Mouse (Mus musculus) urinary bladder, postnatal 10 days (tissue): ENCODE data around the gene Cep97.
A peak's percentile ranks its signal among the peaks of the same experiment; 100 is the strongest.
"Not testable (repeated sequence)": the region's sequence is repeated elsewhere in the genome, so short reads cannot be mapped to it uniquely, and the experiment has no call there.

Experiments used
- DNase-seq: peaks from one replicate; pipeline ENCODE4 v3.0.0; 2022; ENCODE audit warnings: low spot score

Gene Cep97

DNA sequence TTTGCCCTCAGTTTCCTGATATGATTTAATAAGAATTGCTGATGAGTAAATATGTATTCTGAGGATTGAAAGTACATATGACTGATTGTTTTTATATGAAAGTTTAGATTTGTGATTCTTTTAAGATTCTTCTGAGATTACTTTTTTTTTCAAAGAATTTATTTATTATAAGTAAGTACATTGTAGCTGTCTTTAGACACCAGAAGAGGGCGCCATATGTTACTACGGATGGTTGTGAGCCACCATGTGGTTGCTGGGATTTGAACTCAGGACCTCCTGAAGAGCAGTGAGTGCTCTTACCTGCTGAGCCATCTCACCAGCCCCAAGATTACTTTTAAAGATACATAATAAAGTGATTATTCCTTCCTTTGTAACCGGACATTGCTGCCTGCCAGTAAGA lies 45.2 kb downstream of the Cep97 start:
- DNase-seq = no peak

DNA sequence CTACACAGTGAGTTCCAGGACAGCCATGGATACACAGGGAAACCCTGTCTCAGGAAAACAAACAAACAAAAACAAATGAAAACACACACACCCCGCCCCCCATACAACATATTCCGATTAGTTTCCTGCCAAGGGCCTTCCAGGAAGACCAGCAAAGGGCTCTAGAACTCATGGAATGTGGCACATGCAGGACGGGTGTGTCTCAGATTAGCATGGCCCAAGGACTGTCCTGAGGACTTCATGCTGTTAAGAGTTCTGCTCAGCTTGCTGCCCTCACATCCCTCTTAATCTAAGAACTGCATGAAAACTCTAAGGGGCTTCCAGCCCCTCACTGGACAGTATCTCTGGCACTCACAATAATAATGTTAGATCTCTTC lies 46.1 kb downstream of the Cep97 start:
- no peak for DNase-seq

- no peak for DNase-seq
Measured at GRCm38 (mm10) chr16:55887814-55888583, 46.7 kb downstream of the Cep97 start.

GRCm38 (mm10) chr16:55884246-55884645 lies 50.4 kb downstream of the Cep97 start:
- DNase-seq = no peak

DNA sequence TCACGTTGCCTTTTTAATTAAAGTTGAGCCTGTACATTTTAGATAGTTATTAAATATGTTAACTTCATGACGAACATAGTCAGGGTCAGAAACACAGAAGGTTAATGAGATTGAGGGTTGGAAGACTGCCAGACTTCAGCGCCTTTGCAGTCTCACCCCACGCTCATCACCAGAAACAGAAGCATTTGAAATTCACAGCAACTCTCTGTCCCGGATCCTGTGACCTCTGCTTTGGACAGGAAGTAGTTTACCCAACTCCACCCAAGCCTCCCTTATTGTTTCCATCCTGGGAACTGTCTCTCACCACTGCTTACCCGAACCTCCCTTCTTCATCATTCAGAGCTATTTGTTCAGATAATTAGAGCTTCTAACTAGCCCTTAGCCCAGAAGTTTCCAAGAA lies 58.6 kb downstream of the Cep97 start:
- no peak for DNase-seq

DNA sequence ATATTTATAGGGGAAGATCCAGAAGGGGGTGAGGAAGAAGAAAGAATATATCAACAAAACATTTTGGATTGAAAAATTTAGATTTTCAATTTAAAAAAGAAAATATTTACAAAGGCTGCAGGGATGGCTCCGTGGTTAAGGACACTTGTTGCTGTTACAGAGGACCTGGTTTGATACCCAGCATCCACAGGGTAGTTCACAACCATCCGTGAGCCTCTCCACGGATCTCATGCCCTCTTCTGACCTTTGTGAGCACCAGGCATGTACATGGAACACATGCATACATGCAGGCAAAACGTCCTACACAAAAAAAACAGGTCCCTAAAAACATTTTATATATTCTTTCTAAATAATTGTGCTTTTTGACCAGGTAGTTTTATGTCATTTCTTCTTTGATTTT lies 70.8 kb downstream of the Cep97 start:
- no peak for DNase-seq

DNA sequence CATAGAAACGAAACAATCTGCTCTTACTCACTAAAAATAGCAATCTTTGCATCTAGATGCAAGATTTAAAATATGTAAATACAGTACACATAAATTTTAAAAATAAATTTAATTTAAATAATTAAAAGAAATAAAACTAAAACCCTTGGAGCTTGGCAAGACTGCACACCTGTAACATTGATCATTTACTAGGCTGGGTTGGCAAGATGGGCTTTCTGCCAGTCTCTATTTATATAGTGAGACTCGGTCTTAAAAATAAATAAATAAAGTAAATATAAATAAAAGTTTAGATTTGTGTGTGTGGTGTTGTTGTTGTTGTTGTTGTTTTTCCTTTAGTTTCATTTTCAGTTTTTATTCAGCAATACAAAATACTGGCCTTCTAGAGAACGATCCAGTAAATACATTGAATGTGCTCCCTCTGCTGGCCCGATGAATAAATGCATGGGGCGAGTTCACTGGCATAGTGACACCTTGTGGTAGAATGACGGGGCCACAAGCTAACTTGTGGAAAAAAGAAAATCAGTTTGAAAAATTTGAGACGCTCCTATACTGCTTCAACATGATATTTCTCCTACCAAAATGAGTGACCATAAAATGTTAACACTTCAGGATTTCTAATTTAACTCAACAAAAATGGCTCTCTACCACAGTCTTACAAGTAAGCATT lies 71.4 kb downstream of the Cep97 start:
- DNase-seq = peak; percentile 13

DNA sequence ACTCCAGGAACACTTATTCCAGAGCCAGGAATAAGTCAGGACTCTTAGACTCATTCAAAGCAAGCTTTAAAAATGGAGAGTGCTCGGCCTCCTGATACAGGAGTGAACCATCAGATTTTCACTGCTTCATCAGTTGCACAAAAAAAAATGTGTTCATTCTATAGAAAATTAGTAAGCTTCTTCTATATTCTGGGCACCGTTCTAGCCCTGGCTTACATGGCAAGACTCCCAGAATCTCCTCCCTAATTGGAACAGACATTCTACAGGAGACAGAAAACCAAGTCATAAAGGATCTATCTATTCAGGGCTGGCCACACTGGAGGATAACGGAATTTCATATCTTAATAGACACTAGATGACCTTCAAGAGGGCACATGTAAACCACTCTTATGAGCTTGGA lies 73.6 kb downstream of the Cep97 start:
- no peak for DNase-seq

DNA sequence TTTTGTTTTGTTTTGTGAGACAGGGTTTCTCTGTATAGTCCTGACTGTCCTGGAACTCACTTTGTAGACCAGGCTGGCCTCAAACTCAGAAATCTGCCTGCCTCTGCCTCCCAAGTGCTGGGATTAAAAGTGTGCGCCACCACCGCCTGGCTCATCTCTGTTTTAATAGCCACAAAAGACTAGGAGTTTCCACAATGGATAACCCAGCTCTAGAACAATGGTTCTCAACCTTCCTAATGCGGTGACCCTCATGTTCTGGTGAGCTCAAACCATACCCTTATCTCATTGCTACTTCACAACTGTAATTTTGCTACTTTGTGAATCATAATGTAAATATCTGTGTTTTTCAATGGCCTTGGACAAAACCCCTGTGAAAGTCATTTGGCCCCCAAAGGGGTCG lies 75.2 kb downstream of the Cep97 start:
- DNase-seq = not testable (repeated sequence)

DNA sequence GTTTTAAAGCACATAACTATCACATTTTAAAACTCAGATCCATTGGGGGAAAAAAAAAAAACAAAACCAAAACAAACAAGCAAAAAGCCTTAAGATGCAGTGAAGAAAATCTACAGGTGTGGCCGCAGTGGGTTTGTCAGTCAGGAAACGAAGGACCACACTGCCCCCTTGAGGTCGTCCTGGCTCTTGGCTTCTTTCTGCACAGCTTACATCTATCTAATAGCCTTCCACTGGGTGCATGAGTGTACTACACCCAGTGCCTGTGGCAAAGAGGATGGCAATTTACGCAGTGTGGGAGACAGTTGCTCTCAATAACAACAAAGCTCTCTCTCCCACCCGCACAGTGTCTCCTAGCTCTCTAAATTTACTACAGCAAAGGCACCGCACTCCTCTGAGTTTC lies 76.2 kb downstream of the Cep97 start:
- DNase-seq = no peak

GRCm38 (mm10) chr16:55852943-55853727 lies 81.5 kb downstream of the Cep97 start:
- peak; percentile 40 for DNase-seq

GRCm38 (mm10) chr16:55852515-55852914 lies 82.1 kb downstream of the Cep97 start:
- DNase-seq = no peak

GRCm38 (mm10) chr16:55850485-55850884 lies 84.2 kb downstream of the Cep97 start:
- DNase-seq = no peak
